Mouse (Mus musculus) kidney, postnatal 0 days (tissue): ENCODE data around the gene Shisa7. TPM values are rescaled to one million over a fixed set of nuclear protein-coding genes. Genes with fewer than 3 reads are reported as not detected.
A peak's percentile ranks its signal among the peaks of the same experiment; 100 is the strongest.
"Not testable (repeated sequence)": the region's sequence is repeated elsewhere in the genome, so short reads cannot be mapped to it uniquely, and the experiment has no call there.

Experiments used
- ATAC-seq: fragments of 200-750 bp; cut with Nextera tagmentation; replicated peaks from 2 replicates; pipeline ENCODE4 v1.8.0; 2017; ENCODE audit warnings: low read depth, moderate number of reproducible peaks, moderate TSS enrichment, moderate library complexity; ENCODE audit not compliant: low FRiP score
- DNase-seq: peaks from one replicate; pipeline ENCODE4 v3.0.0-alpha.2; 2016; ENCODE audit warnings: low spot score
- H3K27ac ChIP-seq: fragments of 300-500 bp; sonication (generic); 2 replicates; pipeline ENCODE4 v1.5.1; 2014; ENCODE audit warnings: mild to moderate bottlenecking
- H3K27me3 ChIP-seq: fragments of 300-500 bp; sonication (generic); 2 replicates; pipeline ENCODE4 v1.6.1; 2014; ENCODE audit warnings: low read length, mixed read lengths; ENCODE audit not compliant: insufficient read depth
- H3K36me3 ChIP-seq: fragments of 300-500 bp; sonication (generic); 2 replicates; pipeline ENCODE4 v1.6.1; 2014; ENCODE audit warnings: low read length, mixed read lengths; ENCODE audit not compliant: insufficient read depth
- H3K4me1 ChIP-seq: fragments of 300-500 bp; sonication (generic); replicated peaks from 2 replicates; pipeline ENCODE4 v1.6.1; 2014; ENCODE audit warnings: antibody characterized with exemption, low read length, mixed read lengths; ENCODE audit not compliant: insufficient read depth
- H3K4me2 ChIP-seq: fragments of 300-500 bp; sonication (generic); 2 replicates; pipeline ENCODE4 v1.6.1; 2014; ENCODE audit warnings: mild to moderate bottlenecking, low read length, moderate library complexity, mixed read lengths
- H3K4me3 ChIP-seq: fragments of 300-500 bp; sonication (generic); replicated peaks from 2 replicates; pipeline ENCODE4 v1.5.1; 2014; ENCODE audit warnings: low read depth, low read length
- H3K9ac ChIP-seq: fragments of 300-500 bp; sonication (generic); 2 replicates; pipeline ENCODE4 v1.6.1; 2014; ENCODE audit warnings: low read depth, low read length
- H3K9me3 ChIP-seq: fragments of 300-500 bp; sonication (generic); replicated peaks from 2 replicates; pipeline ENCODE4 v1.6.1; 2016; ENCODE audit warnings: low read length, inconsistent platforms, mixed read lengths
- CTCF ChIP-seq: IDR thresholded peaks from 2 replicates; pipeline ENCODE4 v1.5.1; 2016; ENCODE audit warnings: antibody characterized with exemption, low read depth, mild to moderate bottlenecking, moderate library complexity
- WGBS: fragments of 180-500 bp; shearing (Covaris S2); extraction: QIAGEN DNeasy Blood & Tissue Kit; methylation state at CpG from one replicate; pipeline ENCODE4 v1.1.7; 2014; 5-methylcytosine and 5-hydroxymethylcytosine counted together
- polyA plus RNA-seq: library from polyadenylated mRNA; unstranded; fragments of >200 nt; fragmentation: Nextera tagmentation; extraction: Ambion mirVana; gene quantifications from 2 replicates; pipeline ENCODE4 v1.2.1, GENCODE M21; 2015

The Shisa7 gene
- polyA plus RNA-seq, 1 experiment from 2014 or later, result 0.67 TPM

GRCm38 (mm10) chr7:4821690-4822089, 22.8 kb downstream of the Shisa7 start:
- WGBS, result 83% methylated on average over 4 of the region's 4 CpGs

DNA sequence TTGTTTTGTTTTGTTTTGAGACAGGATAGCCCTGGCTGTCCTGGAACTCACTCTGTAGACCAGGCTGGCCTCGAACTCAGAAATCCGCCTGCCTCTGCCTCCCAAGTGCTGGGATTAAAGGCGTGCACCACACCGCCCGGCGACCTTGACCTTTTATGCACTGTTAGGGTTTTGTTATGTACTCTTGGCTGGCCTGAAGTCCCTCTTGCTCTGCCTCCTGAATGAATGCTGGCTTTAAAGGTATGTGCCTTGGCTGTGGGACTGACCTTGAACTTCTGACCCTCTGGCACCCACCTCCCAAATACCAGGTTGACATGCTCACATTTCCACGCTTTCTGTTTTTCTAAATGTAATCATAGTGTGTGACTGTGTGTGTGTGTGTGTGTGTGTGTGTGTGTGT, 23.6 kb downstream of the Shisa7 start:
- H3K4me2 ChIP-seq, H3K4me1 ChIP-seq, DNase-seq, H3K27ac ChIP-seq, H3K4me3 ChIP-seq, H3K36me3 ChIP-seq, H3K9ac ChIP-seq, ATAC-seq, H3K9me3 ChIP-seq, H3K27me3 ChIP-seq: not testable (repeated sequence)
- 90% methylated on average over 7 of the region's 7 CpGs for WGBS

More at GRCm38 (mm10) chr7:4821690-4822089, 22.8 kb downstream of the Shisa7 start:
- no peak for ATAC-seq
- no peaks in the 10 kb centered on the region for H3K4me1 ChIP-seq
- no peak for DNase-seq
- H3K9ac ChIP-seq, result no peak overlapping the region
- no peak for TF ChIP-seq CTCF
- H3K36me3 ChIP-seq, result no peaks in the 10 kb centered on the region
- no peak overlapping the region for H3K4me3 ChIP-seq
- no peak overlapping the region for H3K4me2 ChIP-seq
- no peaks in the 10 kb centered on the region for H3K9me3 ChIP-seq
- no peaks in the 10 kb centered on the region for H3K27me3 ChIP-seq
- no peak overlapping the region for H3K27ac ChIP-seq

DNA sequence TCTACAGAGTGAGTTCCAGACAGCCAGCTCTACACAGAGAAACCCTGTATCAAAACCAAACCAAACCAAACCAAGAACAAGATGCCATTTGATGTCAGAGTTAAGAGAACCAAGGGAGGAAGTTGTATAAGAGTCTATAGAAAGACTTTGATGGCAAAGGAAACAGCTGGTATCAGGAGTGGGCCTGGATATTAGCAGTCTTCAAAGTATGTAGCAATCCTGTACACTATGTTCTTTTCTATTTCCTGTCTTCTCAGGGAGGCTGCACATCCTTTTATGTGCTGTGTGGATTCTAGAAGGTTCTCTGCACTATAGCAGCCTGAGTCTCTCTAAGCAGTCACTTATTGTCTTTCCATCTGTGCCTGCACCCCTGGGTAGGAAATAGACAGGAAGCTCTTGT, 27.9 kb downstream of the Shisa7 start:
- Histone ChIP-seq H3K27ac (no peak overlapping the region), H3K9me3 (no peaks in the 10 kb centered on the region), H3K4me1 (peaks cover 3% of the 10 kb centered on the region; the same call in 1 of the 2 replicates), H3K9ac (no peak overlapping the region), H3K4me3 (no peak overlapping the region), H3K4me2 (no peak overlapping the region), H3K36me3 (no peaks in the 10 kb centered on the region), H3K27me3 (no peaks in the 10 kb centered on the region)
- no peak for TF ChIP-seq CTCF
- ATAC-seq, result no peak
- DNase-seq, result peak; percentile 46

DNA sequence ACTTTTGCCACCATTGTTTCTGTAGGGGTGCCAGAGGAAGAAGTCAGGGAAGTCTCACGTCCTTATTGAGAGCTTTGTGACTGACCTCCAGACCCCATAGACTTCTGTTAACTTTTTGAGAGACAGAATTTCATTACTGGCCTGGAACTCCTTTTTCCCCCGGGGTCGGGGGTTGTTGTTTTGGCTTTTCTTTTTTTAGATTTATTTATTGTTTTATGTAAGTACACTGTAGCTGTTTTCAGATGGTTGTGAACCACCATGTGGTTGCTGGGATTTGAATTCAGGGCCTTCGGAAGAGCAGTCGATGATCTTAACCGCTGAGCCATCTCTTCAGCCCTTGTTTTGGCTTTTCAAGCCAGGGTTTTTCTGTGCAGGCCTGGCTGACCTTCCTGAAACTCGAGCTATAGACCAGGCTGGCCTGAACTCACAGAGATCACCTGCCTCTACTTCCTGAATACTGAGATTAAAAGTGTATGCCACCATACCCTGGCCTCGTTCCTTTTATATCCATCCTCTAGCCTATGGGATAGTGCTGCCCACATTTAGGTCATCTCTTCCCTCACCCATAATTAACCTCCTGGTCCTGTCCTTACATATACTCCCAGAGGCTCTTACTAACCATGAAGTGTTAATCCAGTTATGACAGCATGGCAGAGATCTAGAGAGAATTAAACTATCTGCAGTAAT, 31.2 kb downstream of the Shisa7 start:
- Histone ChIP-seq H3K9ac (peak overlapping the region; percentile 62), H3K4me2 (peak overlapping the region; percentile 71), H3K9me3 (no peaks in the 10 kb centered on the region), H3K36me3 (peaks cover 3% of the 10 kb centered on the region; the same call in 1 of the 2 replicates), H3K4me3 (peak overlapping the region; percentile 41), H3K27me3 (no peaks in the 10 kb centered on the region), H3K27ac (peak overlapping the region; percentile 94), H3K4me1 (peaks cover 15% of the 10 kb centered on the region)
- no peak for DNase-seq
- no peak for TF ChIP-seq CTCF
- WGBS, result 25% methylated on average over 8 of the region's 8 CpGs
- ATAC-seq, result no peak

- ATAC-seq, result peak; percentile 99
- H3K36me3 ChIP-seq, result peaks cover 6% of the 10 kb centered on the region
- peak within 1 kb of the TSS; percentile 79 for H3K4me2 ChIP-seq
- DNase-seq, result peak; percentile 100
- TF ChIP-seq CTCF, result peak; percentile 48
- no peaks in the 10 kb centered on the region for H3K9me3 ChIP-seq
- H3K4me3 ChIP-seq, result peak within 1 kb of the TSS; percentile 61
- peak within 1 kb of the TSS; percentile 72 for H3K9ac ChIP-seq
- WGBS, result under 1% methylated on average over 62 of the region's 62 CpGs
- H3K27me3 ChIP-seq, result no peaks in the 10 kb centered on the region
- H3K4me1 ChIP-seq, result peaks cover 15% of the 10 kb centered on the region
- peak within 1 kb of the TSS; percentile 96 for H3K27ac ChIP-seq
These were observed 32.0 kb downstream of the Shisa7 start, which contains the start of gene Ube2s for GRCm38 (mm10) chr7:4812303-4813104. TSS of gene Ube2s (minus strand) at chr7:4812590.

GRCm38 (mm10) chr7:4811842-4812302, 32.6 kb downstream of the Shisa7 start:
- peak overlapping the region; percentile 79 for H3K4me2 ChIP-seq
- no peak for TF ChIP-seq CTCF
- peak overlapping the region; percentile 72 for H3K9ac ChIP-seq
- H3K4me1 ChIP-seq, result peaks cover 15% of the 10 kb centered on the region
- DNase-seq (peak; percentile 44), ATAC-seq (no peak; the same call in 1 of the 2 replicates)
- no peaks in the 10 kb centered on the region for H3K27me3 ChIP-seq
- H3K27ac ChIP-seq, result peak overlapping the region; percentile 96
- no peaks in the 10 kb centered on the region for H3K9me3 ChIP-seq
- 0% methylated on average over 26 of the region's 36 CpGs for WGBS
- H3K36me3 ChIP-seq, result peaks cover 12% of the 10 kb centered on the region
- peak overlapping the region; percentile 61 for H3K4me3 ChIP-seq

GRCm38 (mm10) chr7:4811131-4811530, 33.4 kb downstream of the Shisa7 start:
- ATAC-seq, H3K27me3 ChIP-seq, H3K9me3 ChIP-seq, DNase-seq: not testable (repeated sequence)
- 36% methylated on average over 10 of the region's 10 CpGs for WGBS
- peak overlapping the region; percentile 72 for H3K9ac ChIP-seq
- H3K27ac ChIP-seq, result peak overlapping the region; percentile 96; the same call in 1 of the 2 replicates
- H3K4me2 ChIP-seq, result peak overlapping the region; percentile 79
- H3K4me3 ChIP-seq, result peak overlapping the region; percentile 61
- peaks cover 15% of the 10 kb centered on the region for H3K4me1 ChIP-seq
- peaks cover 19% of the 10 kb centered on the region for H3K36me3 ChIP-seq
